Mouse (Mus musculus): ENCODE measurements around the gene Trub1. TPM values are rescaled to one million over a fixed set of nuclear protein-coding genes. Genes with fewer than 3 reads are reported as not detected.
A peak's percentile ranks its signal among the peaks of the same experiment; 100 is the strongest.

Gene Trub1
- polyA plus RNA-seq, 1 experiment, result 4.7 TPM

- Histone ChIP-seq H3K4me3 (no peak overlapping the region), H3K36me3 (ENCODE audit: control insufficient read depth, insufficient read depth) (no peaks in the 10 kb centered on the region), H3K79me2 (ENCODE audit: control insufficient read depth, insufficient read depth) (no peaks in the 10 kb centered on the region), H3K27me3 (ENCODE audit: control insufficient read depth, insufficient read depth, insufficient read length) (no peaks in the 10 kb centered on the region), H3K4me2 (ENCODE audit: low read depth) (no peak overlapping the region), H3ac (ENCODE audit: control insufficient read depth, insufficient read length) (no peak overlapping the region)
- TF ChIP-seq TCF12 (IDR thresholded peaks at IDR 0.05; ENCODE audit: insufficient read depth, poor library complexity, severe bottlenecking) (no peak), MYOG (IDR thresholded peaks at IDR 0.05; ENCODE audit: control insufficient read depth in 1 of 3, insufficient read depth in 1 of 3, insufficient read length in 2 of 3, low read depth in 2 of 3) (no peak), MYOD1 (IDR thresholded peaks at IDR 0.05; ENCODE audit: control insufficient read depth in 1 of 3, insufficient read length in 2 of 3, low read depth in 2 of 3) (no peak), REST (IDR thresholded peaks at IDR 0.05; ENCODE audit: insufficient read depth, insufficient read length) (no peak), POLR2A (IDR thresholded peaks at IDR 0.05; ENCODE audit: insufficient read length, low read depth) (no peak), MAX (IDR thresholded peaks at IDR 0.05; ENCODE audit: low read depth) (no peak), CEBPB (IDR thresholded peaks at IDR 0.05; ENCODE audit: insufficient read depth, poor library complexity, severe bottlenecking) (no peak), E2F4 (IDR thresholded peaks at IDR 0.05; ENCODE audit: insufficient read depth) (no peak), SRF (IDR thresholded peaks at IDR 0.05; ENCODE audit: control insufficient read depth, insufficient read length, low read depth) (no peak), POLR2AphosphoS2 (IDR thresholded peaks at IDR 0.05; ENCODE audit: insufficient read length, low read depth) (no peak), USF1 (IDR thresholded peaks at IDR 0.05; ENCODE audit: low read depth) (no peak), TCF3 (IDR thresholded peaks at IDR 0.05; ENCODE audit: insufficient read length, low read depth) (no peak)
Measured at GRCm38 (mm10) chr19:57445049-57445448, 7.7 kb upstream of the Trub1 start.

DNA sequence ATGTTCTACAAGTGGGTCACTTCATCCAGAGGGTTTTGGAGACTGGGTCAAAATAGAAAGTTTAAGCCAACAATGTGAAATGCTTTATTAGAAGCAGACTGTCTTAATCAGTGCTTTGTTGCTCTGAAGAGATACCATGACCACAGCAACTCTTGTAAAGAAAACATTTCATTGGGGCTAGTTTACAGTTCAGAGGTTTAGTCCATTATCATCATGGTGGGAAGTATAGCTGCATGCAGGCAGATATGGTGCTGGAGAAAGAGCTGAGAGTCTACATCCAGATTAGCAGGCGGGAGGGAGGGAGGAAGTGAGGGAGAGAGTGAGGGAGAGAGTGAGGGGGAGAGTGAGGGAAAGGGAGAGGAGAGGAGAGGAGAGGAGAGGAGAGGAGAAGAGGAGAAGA lies 1.9 kb upstream of the Trub1 start:
- no peak for TF ChIP-seq TCF3 (IDR thresholded peaks at IDR 0.05; ENCODE audit: insufficient read length, low read depth)
- no peak for TF ChIP-seq USF1 (IDR thresholded peaks at IDR 0.05; ENCODE audit: low read depth)
- TF ChIP-seq POLR2AphosphoS2 (IDR thresholded peaks at IDR 0.05; ENCODE audit: insufficient read length, low read depth), result no peak
- no peak for TF ChIP-seq CEBPB (IDR thresholded peaks at IDR 0.05; ENCODE audit: insufficient read depth, poor library complexity, severe bottlenecking)
- no peak for TF ChIP-seq E2F4 (IDR thresholded peaks at IDR 0.05; ENCODE audit: insufficient read depth)
- no peak for TF ChIP-seq POLR2A (IDR thresholded peaks at IDR 0.05; ENCODE audit: insufficient read length, low read depth)
- no peak for TF ChIP-seq MYOG (IDR thresholded peaks at IDR 0.05; ENCODE audit: control insufficient read depth in 1 of 3, insufficient read depth in 1 of 3, insufficient read length in 2 of 3, low read depth in 2 of 3)
- TF ChIP-seq REST (IDR thresholded peaks at IDR 0.05; ENCODE audit: insufficient read depth, insufficient read length), result no peak
- TF ChIP-seq TCF12 (IDR thresholded peaks at IDR 0.05; ENCODE audit: insufficient read depth, poor library complexity, severe bottlenecking), result no peak
- TF ChIP-seq MAX (IDR thresholded peaks at IDR 0.05; ENCODE audit: low read depth), result no peak
- no peak for TF ChIP-seq SRF (IDR thresholded peaks at IDR 0.05; ENCODE audit: control insufficient read depth, insufficient read length, low read depth)
- no peak for TF ChIP-seq MYOD1 (IDR thresholded peaks at IDR 0.05; ENCODE audit: control insufficient read depth in 1 of 3, insufficient read length in 2 of 3, low read depth in 2 of 3)

GRCm38 (mm10) chr19:57451762-57452161 lies 950 bp upstream of the Trub1 start:
- no peaks in the 10 kb centered on the region for H3K79me2 ChIP-seq (ENCODE audit: control insufficient read depth, insufficient read depth)
- H3K27me3 ChIP-seq (ENCODE audit: control insufficient read depth, insufficient read depth, insufficient read length), result no peaks in the 10 kb centered on the region
- H3K36me3 ChIP-seq (ENCODE audit: control insufficient read depth, insufficient read depth), result no peaks in the 10 kb centered on the region
- H3K4me3 ChIP-seq, result no peak overlapping the region
- H3K4me2 ChIP-seq (ENCODE audit: low read depth), result no peak overlapping the region
- H3ac ChIP-seq (ENCODE audit: control insufficient read depth, insufficient read length), result no peak overlapping the region
- TF ChIP-seq POLR2AphosphoS2 (IDR thresholded peaks at IDR 0.05; ENCODE audit: insufficient read length, low read depth) (no peak), CEBPB (IDR thresholded peaks at IDR 0.05; ENCODE audit: insufficient read depth, poor library complexity, severe bottlenecking) (no peak), POLR2A (IDR thresholded peaks at IDR 0.05; ENCODE audit: insufficient read length, low read depth) (no peak), REST (IDR thresholded peaks at IDR 0.05; ENCODE audit: insufficient read depth, insufficient read length) (no peak), MYOD1 (IDR thresholded peaks at IDR 0.05; ENCODE audit: control insufficient read depth in 1 of 3, insufficient read length in 2 of 3, low read depth in 2 of 3) (no peak), SRF (IDR thresholded peaks at IDR 0.05; ENCODE audit: control insufficient read depth, insufficient read length, low read depth) (no peak), MYOG (IDR thresholded peaks at IDR 0.05; ENCODE audit: control insufficient read depth in 1 of 3, insufficient read depth in 1 of 3, insufficient read length in 2 of 3, low read depth in 2 of 3) (no peak), USF1 (IDR thresholded peaks at IDR 0.05; ENCODE audit: low read depth) (no peak), TCF12 (IDR thresholded peaks at IDR 0.05; ENCODE audit: insufficient read depth, poor library complexity, severe bottlenecking) (no peak), E2F4 (IDR thresholded peaks at IDR 0.05; ENCODE audit: insufficient read depth) (no peak)

More for the DNA sequence above, 1.9 kb upstream of the Trub1 start:
- H3K27me3 ChIP-seq (ENCODE audit: control insufficient read depth, insufficient read depth, insufficient read length), result no peaks in the 10 kb centered on the region
- no peak overlapping the region for H3K4me3 ChIP-seq
- no peak overlapping the region for H3ac ChIP-seq (ENCODE audit: control insufficient read depth, insufficient read length)
- no peaks in the 10 kb centered on the region for H3K36me3 ChIP-seq (ENCODE audit: control insufficient read depth, insufficient read depth)
- no peak overlapping the region for H3K4me2 ChIP-seq (ENCODE audit: low read depth)
- H3K79me2 ChIP-seq (ENCODE audit: control insufficient read depth, insufficient read depth), result no peaks in the 10 kb centered on the region

DNA sequence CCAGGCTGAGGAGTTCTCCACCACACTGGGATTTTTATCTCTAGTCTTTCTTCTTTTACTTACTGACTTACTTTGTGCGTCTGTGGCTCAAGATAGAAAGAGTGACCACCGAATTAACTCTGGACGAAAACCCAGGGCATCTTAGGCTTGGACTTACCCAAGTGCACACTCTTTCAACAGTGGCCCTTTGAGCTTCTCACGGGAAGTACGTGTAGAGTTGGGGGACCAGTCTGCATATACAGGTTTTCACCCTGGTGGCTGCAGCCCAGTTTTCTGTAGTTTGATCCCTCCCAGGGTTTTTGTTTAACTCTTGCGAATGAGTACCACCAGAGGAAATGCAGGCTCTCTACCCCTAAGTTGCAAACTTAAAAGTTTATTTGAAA lies 497 bp downstream of the Trub1 start:
- Histone ChIP-seq H3K4me3 (peak overlapping the region; percentile 43), H3ac (ENCODE audit: control insufficient read depth, insufficient read length) (peak overlapping the region; percentile 64), H3K4me2 (ENCODE audit: low read depth) (peak overlapping the region; percentile 95), H3K36me3 (ENCODE audit: control insufficient read depth, insufficient read depth) (no peaks in the 10 kb centered on the region), H3K79me2 (ENCODE audit: control insufficient read depth, insufficient read depth) (no peaks in the 10 kb centered on the region), H3K27me3 (ENCODE audit: control insufficient read depth, insufficient read depth, insufficient read length) (no peaks in the 10 kb centered on the region)
- TF ChIP-seq SRF (IDR thresholded peaks at IDR 0.05; ENCODE audit: control insufficient read depth, insufficient read length, low read depth) (no peak), TCF3 (IDR thresholded peaks at IDR 0.05; ENCODE audit: insufficient read length, low read depth) (no peak), TCF12 (IDR thresholded peaks at IDR 0.05; ENCODE audit: insufficient read depth, poor library complexity, severe bottlenecking) (no peak)

GRCm38 (mm10) chr19:57455286-57455960 lies 2.7 kb downstream of the Trub1 start:
- Histone ChIP-seq H3K36me3 (ENCODE audit: control insufficient read depth, insufficient read depth) (peaks cover 5% of the 10 kb centered on the region), H3ac (ENCODE audit: control insufficient read depth, insufficient read length) (no peak overlapping the region), H3K4me2 (ENCODE audit: low read depth) (no peak overlapping the region), H3K79me2 (ENCODE audit: control insufficient read depth, insufficient read depth) (no peaks in the 10 kb centered on the region), H3K4me3 (no peak overlapping the region), H3K27me3 (ENCODE audit: control insufficient read depth, insufficient read depth, insufficient read length) (no peaks in the 10 kb centered on the region)
- no peak for TF ChIP-seq CEBPB (IDR thresholded peaks at IDR 0.05; ENCODE audit: insufficient read depth, poor library complexity, severe bottlenecking)
- TF ChIP-seq POLR2A (IDR thresholded peaks at IDR 0.05; ENCODE audit: insufficient read length, low read depth), result no peak
- TF ChIP-seq USF1 (IDR thresholded peaks at IDR 0.05; ENCODE audit: low read depth), result no peak
- no peak for TF ChIP-seq MYOD1 (IDR thresholded peaks at IDR 0.05; ENCODE audit: control insufficient read depth in 1 of 3, insufficient read length in 2 of 3, low read depth in 2 of 3)
- TF ChIP-seq MAX (IDR thresholded peaks at IDR 0.05; ENCODE audit: low read depth), result no peak
- no peak for TF ChIP-seq SRF (IDR thresholded peaks at IDR 0.05; ENCODE audit: control insufficient read depth, insufficient read length, low read depth)
- TF ChIP-seq TCF3 (IDR thresholded peaks at IDR 0.05; ENCODE audit: insufficient read length, low read depth), result no peak
- TF ChIP-seq REST (IDR thresholded peaks at IDR 0.05; ENCODE audit: insufficient read depth, insufficient read length), result no peak
- no peak for TF ChIP-seq E2F4 (IDR thresholded peaks at IDR 0.05; ENCODE audit: insufficient read depth)
- TF ChIP-seq MYOG (IDR thresholded peaks at IDR 0.05; ENCODE audit: control insufficient read depth in 1 of 3, insufficient read depth in 1 of 3, insufficient read length in 2 of 3, low read depth in 2 of 3), result no peak
- no peak for TF ChIP-seq TCF12 (IDR thresholded peaks at IDR 0.05; ENCODE audit: insufficient read depth, poor library complexity, severe bottlenecking)
- no peak for TF ChIP-seq POLR2AphosphoS2 (IDR thresholded peaks at IDR 0.05; ENCODE audit: insufficient read length, low read depth)
